Mouse (Mus musculus) liver, embryonic 14.5 days (tissue): ENCODE measurements around the gene Tox2. TPM values are rescaled to one million over a fixed set of nuclear protein-coding genes. Genes with fewer than 3 reads are reported as not detected.

ENCODE experiments used
- ATAC-seq: fragments of 200-750 bp; cut with Nextera tagmentation; 2 replicates; pipeline ENCODE4 v1.8.0; 2017; ENCODE audit warnings: moderate number of reproducible peaks, mild to moderate bottlenecking, moderate library complexity; ENCODE audit not compliant: insufficient read depth
- DNase-seq, 3 experiments: peaks; one replicate each; pipeline ENCODE4 v3.0.0-alpha.2; 2012 to 2013; ENCODE audit warnings: low read depth in 3 of 3, low spot score in 3 of 3
- H3K27ac ChIP-seq: fragments of 300-500 bp; sonication (generic); 2 replicates; pipeline ENCODE4 v1.5.1; 2014; ENCODE audit warnings: moderate library complexity, mild to moderate bottlenecking, control low read depth, inconsistent platforms
- H3K27me3 ChIP-seq: fragments of 300-500 bp; sonication (generic); 2 replicates; pipeline ENCODE4 v1.6.1; 2014; ENCODE audit warnings: mild to moderate bottlenecking, low read length, moderate library complexity; ENCODE audit not compliant: control insufficient read depth, insufficient read depth
- H3K36me3 ChIP-seq: fragments of 300-500 bp; sonication (generic); replicated peaks from 2 replicates; pipeline ENCODE4 v1.6.1; 2014; ENCODE audit warnings: low read depth; ENCODE audit not compliant: control insufficient read depth, insufficient read depth
- H3K4me1 ChIP-seq, 2 experiments: fragments of 200-500 bp in 1 of 2; fragments of 300-500 bp in 1 of 2; sonication (generic) in 1 of 2; replicated peaks; 2 replicates each; pipeline ENCODE4 v1.6.1; 2012 to 2014; ENCODE audit warnings: antibody characterized with exemption in 1 of 2, inconsistent platforms in 1 of 2, low read length in 1 of 2; ENCODE audit not compliant: control insufficient read depth in 2 of 2, insufficient read depth in 2 of 2
- H3K4me2 ChIP-seq: fragments of 300-500 bp; sonication (generic); 2 replicates; pipeline ENCODE4 v1.6.1; 2014; ENCODE audit warnings: low read depth, mild to moderate bottlenecking, control low read depth, moderate library complexity
- H3K4me3 ChIP-seq, 2 experiments: fragments of 200-500 bp in 1 of 2; fragments of 300-500 bp in 1 of 2; sonication (generic) in 1 of 2; 2 replicates each; pipeline ENCODE4 v1.5.1; 2012 to 2014; ENCODE audit warnings: low read depth in 2 of 2, low read length in 2 of 2, mild to moderate bottlenecking in 2 of 2, control low read depth in 1 of 2, inconsistent platforms in 1 of 2, moderate library complexity in 1 of 2; ENCODE audit not compliant: insufficient read depth in 1 of 2
- H3K9ac ChIP-seq: fragments of 300-500 bp; sonication (generic); replicated peaks from 2 replicates; pipeline ENCODE4 v1.6.1; 2014; ENCODE audit warnings: mild to moderate bottlenecking, control low read depth, moderate library complexity
- H3K9me3 ChIP-seq: fragments of 300-500 bp; sonication (generic); 2 replicates; pipeline ENCODE4 v1.6.1; 2016; ENCODE audit warnings: low read length, mixed read lengths; ENCODE audit not compliant: control insufficient read depth
- CTCF ChIP-seq: IDR thresholded peaks from 2 replicates; pipeline ENCODE4 v1.5.1; 2016; ENCODE audit warnings: antibody characterized with exemption, low read depth, control low read depth
- EP300 ChIP-seq: IDR thresholded peaks from 2 replicates; pipeline ENCODE4 v1.6.1; 2016; ENCODE audit warnings: antibody characterized with exemption, low read depth
- WGBS: fragments of 180-500 bp; shearing (Covaris S2); extraction: QIAGEN DNeasy Blood & Tissue Kit; methylation state at CpG from one replicate; pipeline ENCODE4 v1.1.7; 2014; ENCODE audit not compliant: insufficient replicate concordance; 5-methylcytosine and 5-hydroxymethylcytosine counted together
- polyA plus RNA-seq, 2 experiments: library from polyadenylated mRNA; depleted of rRNA in 1 of 2; stranded (reverse) in 1 of 2; unstranded in 1 of 2; fragments of >200 nt; fragmentation: Nextera tagmentation in 1 of 2; extraction: Ambion mirVana in 1 of 2; gene quantifications; 2 replicates each; pipeline versions ENCODE4 v1.2.1 to v1.2.3; 2012 to 2014

The Tox2 gene
- polyA plus RNA-seq, 2 experiments, result 0.25 to 0.71 TPM

GRCm38 (mm10) chr2:163346497-163346896, 143.6 kb downstream of the Tox2 start:
- no peak overlapping the region for H3K4me2 ChIP-seq

GRCm38 (mm10) chr2:163347517-163348184, 144.7 kb downstream of the Tox2 start:
- Histone ChIP-seq H3K36me3 (no peaks in the 10 kb centered on the region), H3K9me3 (no peaks in the 10 kb centered on the region), H3K4me3 (no peak overlapping the region), H3K27ac (no peak overlapping the region), H3K4me2 (no peak overlapping the region), H3K9ac (no peak overlapping the region), H3K27me3 (no peaks in the 10 kb centered on the region), H3K4me1 (peaks cover 7 to 10% of the 10 kb centered on the region in 2 experiments)
- no peak for ATAC-seq
- TF ChIP-seq EP300 (no peak), CTCF (no peak)
- 70% methylated on average over 8 of the region's 8 CpGs for WGBS
- no peak for DNase-seq

More at GRCm38 (mm10) chr2:163346497-163346896, 143.6 kb downstream of the Tox2 start:
- ATAC-seq, result no peak
- Histone ChIP-seq H3K27ac (no peak overlapping the region), H3K9me3 (no peaks in the 10 kb centered on the region), H3K4me1 (peaks cover 7 to 10% of the 10 kb centered on the region in 2 experiments), H3K4me3 (no peak overlapping the region), H3K36me3 (no peaks in the 10 kb centered on the region), H3K27me3 (no peaks in the 10 kb centered on the region), H3K9ac (no peak overlapping the region)
- WGBS, result 69% methylated on average over 11 of the region's 11 CpGs
- TF ChIP-seq CTCF (no peak), EP300 (no peak)
- DNase-seq, result no peak

- ATAC-seq (no peak), DNase-seq (no peak)
- Histone ChIP-seq H3K4me1 (peaks cover 7 to 10% of the 10 kb centered on the region in 2 experiments), H3K27ac (no peak overlapping the region), H3K36me3 (no peaks in the 10 kb centered on the region), H3K4me2 (no peak overlapping the region), H3K4me3 (no peak overlapping the region), H3K9me3 (no peaks in the 10 kb centered on the region), H3K9ac (no peak overlapping the region), H3K27me3 (no peaks in the 10 kb centered on the region)
- WGBS, result 63% methylated on average over 7 of the region's 7 CpGs
- TF ChIP-seq CTCF, result no peak
- no peak for TF ChIP-seq EP300
Measured at GRCm38 (mm10) chr2:163348677-163349076, 145.8 kb downstream of the Tox2 start.

- H3K4me3 ChIP-seq, result no peak overlapping the region
- H3K4me1 ChIP-seq, result peaks cover 7 to 13% of the 10 kb centered on the region in 2 experiments
- ATAC-seq (no peak), DNase-seq (no peak)
- TF ChIP-seq EP300 (no peak), CTCF (no peak)
- no peaks in the 10 kb centered on the region for H3K27me3 ChIP-seq
- H3K9ac ChIP-seq, result no peak overlapping the region
- H3K27ac ChIP-seq, result no peak overlapping the region
- no peak overlapping the region for H3K4me2 ChIP-seq
- no peaks in the 10 kb centered on the region for H3K36me3 ChIP-seq
- no peaks in the 10 kb centered on the region for H3K9me3 ChIP-seq
- 70% methylated on average over 9 of the region's 9 CpGs for WGBS
Measured at GRCm38 (mm10) chr2:163349411-163349810, 146.5 kb downstream of the Tox2 start.

GRCm38 (mm10) chr2:163350443-163350842, 147.5 kb downstream of the Tox2 start:
- Histone ChIP-seq H3K4me2 (peak overlapping the region; percentile 30), H3K4me3 (no peak overlapping the region), H3K4me1 (peaks cover 13 to 18% of the 10 kb centered on the region in 2 experiments), H3K9ac (0 out of 2 replicates have a peak overlapping the region, but pooled peaks have one; percentile 11), H3K27me3 (no peaks in the 10 kb centered on the region), H3K27ac (no peak overlapping the region), H3K36me3 (no peaks in the 10 kb centered on the region), H3K9me3 (no peaks in the 10 kb centered on the region)
- WGBS, result 13% methylated on average over 5 of the region's 5 CpGs
- ATAC-seq (peak; percentile 71), DNase-seq (peak; percentile 51 to 58 (median 52))
- TF ChIP-seq CTCF, result peak; percentile 73
- peak; percentile 63 for TF ChIP-seq EP300
